Mouse (Mus musculus) bone marrow macrophage, adult 2 months (primary cell): Measurements from ENCODE around the gene Aff2. TPM values are rescaled to one million over a fixed set of nuclear protein-coding genes. Genes with fewer than 3 reads are reported as not detected.

Experiments
- H3K27ac ChIP-seq: 2 replicates; pipeline ENCODE4 v1.5.1; 2012; ENCODE audit warnings: low read depth, low read length; ENCODE audit not compliant: insufficient read depth
- H3K4me1 ChIP-seq: 2 replicates; pipeline ENCODE4 v1.6.1; 2012; ENCODE audit warnings: low read length; ENCODE audit not compliant: control insufficient read depth, insufficient read depth
- H3K4me3 ChIP-seq: 2 replicates; pipeline ENCODE4 v1.5.1; 2012; ENCODE audit warnings: mild to moderate bottlenecking, low read length, moderate library complexity; ENCODE audit not compliant: insufficient read depth
- CTCF ChIP-seq: IDR thresholded peaks from 2 replicates; pipeline ENCODE4 v1.5.1; 2012; ENCODE audit warnings: low read depth, mild to moderate bottlenecking, low read length, moderate library complexity
- POLR2A ChIP-seq: IDR thresholded peaks from 2 replicates; pipeline ENCODE4 v1.6.1; 2012; ENCODE audit warnings: mild to moderate bottlenecking, low read depth, low read length, borderline replicate concordance
- polyA plus RNA-seq: library from polyadenylated mRNA; stranded (reverse); fragments of >200 nt; gene quantifications from 2 replicates; pipeline ENCODE4 v1.2.4, GENCODE M21; 2012; ENCODE audit not compliant: missing spikeins, insufficient read depth, insufficient read length

The Aff2 gene
- polyA plus RNA-seq, 1 experiment: not detected

- Histone ChIP-seq H3K27ac (no peak overlapping the region), H3K4me3 (no peak overlapping the region), H3K4me1 (no peaks in the 10 kb centered on the region)
- TF ChIP-seq CTCF (no peak), POLR2A (no peak)
Measured at GRCm38 (mm10) chrX:69891713-69892112, 531.6 kb downstream of the Aff2 start.
